Mouse (Mus musculus): ENCODE measurements around the gene Sox8.
A peak's percentile ranks its signal among the peaks of the same experiment; 100 is the strongest.

Gene Sox8

GRCm38 (mm10) chr17:25570648-25571452, at the start of gene Sox8:
Gene Sox8 (minus strand): TSS chr17:25570686.
- peak; percentile 90 for DNase-seq (ENCODE audit: extremely low spot score, low spot score)

- no peak for DNase-seq (ENCODE audit: extremely low spot score, low spot score)
These were observed 48.1 kb upstream of the Sox8 start for GRCm38 (mm10) chr17:25618508-25619056.

GRCm38 (mm10) chr17:25614723-25615510, 44.4 kb upstream of the Sox8 start:
- DNase-seq (ENCODE audit: extremely low spot score, low spot score), result no peak

GRCm38 (mm10) chr17:25613323-25613722, 42.8 kb upstream of the Sox8 start:
- no peak for DNase-seq (ENCODE audit: extremely low spot score, low spot score)

GRCm38 (mm10) chr17:25612537-25612936, 42.1 kb upstream of the Sox8 start:
- DNase-seq (ENCODE audit: extremely low spot score, low spot score), result no peak

GRCm38 (mm10) chr17:25610151-25610550, 39.7 kb upstream of the Sox8 start:
- no peak for DNase-seq (ENCODE audit: extremely low spot score, low spot score)

GRCm38 (mm10) chr17:25609506-25609828, 39.0 kb upstream of the Sox8 start:
- DNase-seq (ENCODE audit: extremely low spot score, low spot score), result no peak

- no peak for DNase-seq (ENCODE audit: extremely low spot score, low spot score)
These were observed 38.5 kb upstream of the Sox8 start for GRCm38 (mm10) chr17:25608821-25609505.

- no peak for DNase-seq (ENCODE audit: extremely low spot score, low spot score)
These were observed 37.8 kb upstream of the Sox8 start for GRCm38 (mm10) chr17:25608137-25608785.

GRCm38 (mm10) chr17:25604234-25604633, 33.7 kb upstream of the Sox8 start:
- no peak for DNase-seq (ENCODE audit: extremely low spot score, low spot score)

GRCm38 (mm10) chr17:25602366-25602765, 31.9 kb upstream of the Sox8 start:
- DNase-seq (ENCODE audit: extremely low spot score, low spot score), result no peak

- DNase-seq (ENCODE audit: extremely low spot score, low spot score), result no peak
These were observed 27.1 kb upstream of the Sox8 start for GRCm38 (mm10) chr17:25597537-25597936.

- no peak for DNase-seq (ENCODE audit: extremely low spot score, low spot score)
These were observed 25.0 kb upstream of the Sox8 start for GRCm38 (mm10) chr17:25595495-25595894.

GRCm38 (mm10) chr17:25593411-25594261, 23.1 kb upstream of the Sox8 start:
- DNase-seq (ENCODE audit: extremely low spot score, low spot score), result peak; percentile 52

GRCm38 (mm10) chr17:25592336-25592735, 21.9 kb upstream of the Sox8 start:
- DNase-seq (ENCODE audit: extremely low spot score, low spot score), result no peak

- DNase-seq (ENCODE audit: extremely low spot score, low spot score), result no peak
These were observed 20.5 kb upstream of the Sox8 start for GRCm38 (mm10) chr17:25590985-25591384.

GRCm38 (mm10) chr17:25590068-25590467, 19.6 kb upstream of the Sox8 start:
- DNase-seq (ENCODE audit: extremely low spot score, low spot score), result no peak

GRCm38 (mm10) chr17:25584646-25585045, 14.2 kb upstream of the Sox8 start:
- no peak for DNase-seq (ENCODE audit: extremely low spot score, low spot score)

- no peak for DNase-seq (ENCODE audit: extremely low spot score, low spot score)
These were observed 13.4 kb upstream of the Sox8 start for GRCm38 (mm10) chr17:25583858-25584257.

- DNase-seq (ENCODE audit: extremely low spot score, low spot score), result no peak
These were observed 12.6 kb upstream of the Sox8 start for GRCm38 (mm10) chr17:25583099-25583498.
